Mouse (Mus musculus): ENCODE results near the gene Lsg1. TPM values are rescaled to one million over a fixed set of nuclear protein-coding genes. Genes with fewer than 3 reads are reported as not detected.

Lsg1 gene
- polyA plus RNA-seq, 1 experiment = 0.39 TPM

DNA sequence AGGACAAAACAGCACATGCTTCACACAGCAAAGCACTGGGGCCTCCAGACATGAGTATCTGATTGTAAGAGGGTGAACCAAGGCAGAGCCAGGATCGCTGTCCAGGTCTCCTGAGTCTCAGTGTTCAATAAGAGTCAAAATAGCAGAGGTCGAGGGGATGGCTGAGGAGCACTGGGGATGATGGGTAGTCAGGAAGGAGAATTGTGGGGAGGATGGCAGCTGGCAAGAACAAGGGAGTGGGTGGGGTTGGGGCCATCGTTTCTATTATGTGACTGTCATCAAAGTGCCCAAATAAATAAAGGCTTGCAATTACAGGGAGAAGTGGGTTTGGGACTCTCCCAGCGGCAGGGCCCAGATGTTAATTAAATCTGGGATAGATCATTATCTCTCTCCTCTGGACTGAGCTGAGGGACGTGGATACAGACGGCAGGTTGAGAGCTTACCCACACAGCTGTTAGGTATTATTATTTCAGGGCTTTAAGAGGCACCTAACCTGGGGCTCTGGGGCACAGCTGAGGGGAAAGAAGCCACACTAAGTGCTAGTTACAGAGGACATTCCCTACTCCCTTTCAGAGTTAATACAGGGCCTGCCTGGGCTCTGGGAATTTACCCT is 27.4 kb upstream of the Lsg1 start:
- Histone ChIP-seq H3K4me3 (replicated peaks) (no peak overlapping the region), H3K27me3 (ENCODE audit: control insufficient read depth) (no peaks in the 10 kb centered on the region), H3K4me1 (ENCODE audit: control insufficient read depth) (no peaks in the 10 kb centered on the region), H3K9me3 (ENCODE audit: control insufficient read depth, low read length) (no peaks in the 10 kb centered on the region), H3K36me3 (ENCODE audit: control insufficient read depth) (no peaks in the 10 kb centered on the region)
- no peak for TF ChIP-seq GATA1 (IDR thresholded peaks at IDR 0.05; ENCODE audit: low read length)
- no peak for TF ChIP-seq TAL1 (IDR thresholded peaks at IDR 0.05; ENCODE audit: low read length)

DNA sequence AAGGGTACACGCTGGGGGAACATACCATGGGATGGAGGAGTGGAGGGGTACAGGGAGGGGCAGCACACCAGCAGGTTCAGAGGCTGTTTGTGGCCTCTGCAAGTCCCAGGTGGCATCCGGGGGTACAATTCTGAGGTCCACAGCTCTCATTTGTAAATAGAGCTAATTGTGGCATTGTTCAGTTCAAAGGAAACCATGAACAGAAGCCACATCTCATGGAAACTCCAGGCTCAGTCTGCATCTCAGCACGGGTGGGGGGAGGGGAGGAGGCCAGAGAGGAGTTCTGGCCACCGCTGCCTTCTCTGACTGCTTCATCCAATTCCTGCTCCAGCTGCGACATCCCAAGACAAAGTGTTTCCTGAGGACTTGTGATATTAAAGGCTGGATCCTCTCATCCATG is 26.7 kb upstream of the Lsg1 start:
- TF ChIP-seq GATA1 (IDR thresholded peaks at IDR 0.05; ENCODE audit: low read length) (no peak), TAL1 (IDR thresholded peaks at IDR 0.05; ENCODE audit: low read length) (no peak)
- Histone ChIP-seq H3K4me3 (replicated peaks) (no peak overlapping the region), H3K4me1 (ENCODE audit: control insufficient read depth) (no peaks in the 10 kb centered on the region), H3K27me3 (ENCODE audit: control insufficient read depth) (no peaks in the 10 kb centered on the region), H3K9me3 (ENCODE audit: control insufficient read depth, low read length) (no peaks in the 10 kb centered on the region), H3K36me3 (ENCODE audit: control insufficient read depth) (no peaks in the 10 kb centered on the region)

DNA sequence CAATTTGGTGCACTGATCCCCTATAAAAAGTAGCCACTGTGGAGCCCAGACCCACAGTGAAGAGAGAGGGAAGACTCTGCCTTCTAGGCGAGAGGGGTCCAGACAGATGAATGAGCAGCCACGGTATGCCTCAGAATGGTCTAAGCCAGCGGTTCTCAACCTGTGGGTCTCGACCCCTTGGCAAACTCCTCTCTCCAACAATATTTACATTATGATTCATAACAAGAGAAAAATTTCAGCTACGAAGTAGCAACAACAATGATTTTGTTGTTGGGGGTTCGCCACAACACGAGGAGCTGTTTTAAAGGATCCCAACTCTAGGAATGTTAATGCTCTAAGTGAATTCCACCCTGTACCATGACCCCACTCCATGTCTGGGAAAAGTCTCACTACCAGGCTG is 25.7 kb upstream of the Lsg1 start:
- no peaks in the 10 kb centered on the region for H3K27me3 ChIP-seq (ENCODE audit: control insufficient read depth)
- H3K36me3 ChIP-seq (ENCODE audit: control insufficient read depth) = no peaks in the 10 kb centered on the region
- H3K4me1 ChIP-seq (ENCODE audit: control insufficient read depth) = no peaks in the 10 kb centered on the region
- no peak for TF ChIP-seq TAL1 (IDR thresholded peaks at IDR 0.05; ENCODE audit: low read length)
- TF ChIP-seq GATA1 (IDR thresholded peaks at IDR 0.05; ENCODE audit: low read length) = no peak
- H3K4me3 ChIP-seq (replicated peaks) = no peak overlapping the region
- no peaks in the 10 kb centered on the region for H3K9me3 ChIP-seq (ENCODE audit: control insufficient read depth, low read length)

DNA sequence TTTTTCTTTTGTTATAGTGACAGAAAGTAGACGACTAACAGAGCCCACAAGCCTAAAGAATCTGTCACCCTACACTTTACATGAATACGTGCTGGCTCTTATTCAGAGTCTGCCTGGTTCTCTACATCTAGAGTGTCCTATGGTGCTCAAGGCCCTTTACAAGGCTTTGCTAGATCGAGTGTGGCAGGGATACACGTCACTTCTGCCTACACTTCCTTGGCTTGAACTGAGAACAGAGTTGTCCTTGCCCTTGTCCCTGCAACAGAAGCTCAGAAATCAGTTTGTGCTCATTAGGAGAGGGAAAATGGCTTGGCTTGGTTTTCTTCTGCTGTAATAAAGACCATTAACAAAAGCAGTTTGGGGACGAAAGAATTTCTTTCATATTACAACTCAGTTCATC is 23.9 kb upstream of the Lsg1 start:
- H3K9me3 ChIP-seq (ENCODE audit: control insufficient read depth, low read length) = no peaks in the 10 kb centered on the region
- H3K4me3 ChIP-seq (replicated peaks) = no peak overlapping the region
- no peak for TF ChIP-seq TAL1 (IDR thresholded peaks at IDR 0.05; ENCODE audit: low read length)
- TF ChIP-seq GATA1 (IDR thresholded peaks at IDR 0.05; ENCODE audit: low read length) = no peak
- no peaks in the 10 kb centered on the region for H3K4me1 ChIP-seq (ENCODE audit: control insufficient read depth)
- H3K36me3 ChIP-seq (ENCODE audit: control insufficient read depth) = no peaks in the 10 kb centered on the region
- H3K27me3 ChIP-seq (ENCODE audit: control insufficient read depth) = no peaks in the 10 kb centered on the region

DNA sequence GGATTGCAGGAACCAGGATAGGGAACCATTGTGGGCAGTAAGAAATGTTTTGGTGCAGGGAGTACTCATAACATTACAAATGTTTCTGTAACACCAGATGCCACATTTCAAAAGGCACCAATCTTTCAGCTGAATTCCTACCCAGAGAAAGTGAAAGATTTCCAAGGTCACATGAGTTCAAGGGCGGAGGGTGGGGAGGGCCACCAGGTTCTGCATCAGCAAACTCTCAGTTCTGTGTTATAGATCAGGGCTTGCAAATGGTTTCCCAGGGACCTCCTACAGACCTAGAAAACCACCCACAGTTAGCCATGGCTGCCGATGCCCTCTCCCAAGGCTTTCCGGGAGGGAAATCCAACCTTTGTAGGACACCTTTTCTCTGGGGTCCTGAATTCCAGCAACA is 20.5 kb upstream of the Lsg1 start:
- Histone ChIP-seq H3K9me3 (ENCODE audit: control insufficient read depth, low read length) (no peaks in the 10 kb centered on the region), H3K4me3 (replicated peaks) (no peak overlapping the region), H3K27me3 (ENCODE audit: control insufficient read depth) (peaks cover 7% of the 10 kb centered on the region), H3K36me3 (ENCODE audit: control insufficient read depth) (no peaks in the 10 kb centered on the region), H3K4me1 (ENCODE audit: control insufficient read depth) (no peaks in the 10 kb centered on the region)
- TF ChIP-seq GATA1 (IDR thresholded peaks at IDR 0.05; ENCODE audit: low read length) (no peak), TAL1 (IDR thresholded peaks at IDR 0.05; ENCODE audit: low read length) (no peak)

DNA sequence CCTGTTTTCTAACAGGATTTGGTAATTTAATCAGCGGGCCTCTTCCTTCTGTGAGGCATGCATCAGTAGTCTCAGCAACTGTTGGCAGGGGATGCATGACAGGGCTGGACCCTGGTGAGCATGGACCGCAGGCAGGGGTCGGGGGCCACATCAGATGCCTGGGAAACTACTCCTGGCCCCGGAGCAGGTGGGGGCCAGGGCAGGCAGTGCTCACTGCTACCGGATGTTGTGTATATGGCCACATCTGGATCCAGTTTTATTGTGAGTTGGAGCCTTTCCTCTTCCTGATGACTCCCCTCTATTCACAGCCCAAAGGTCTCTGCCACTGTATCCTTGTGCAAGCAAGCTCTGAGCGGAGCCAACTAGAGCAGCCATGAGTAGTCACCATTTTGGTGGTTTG is 18.1 kb upstream of the Lsg1 start:
- no peaks in the 10 kb centered on the region for H3K36me3 ChIP-seq (ENCODE audit: control insufficient read depth)
- no peak overlapping the region for H3K4me3 ChIP-seq (replicated peaks)
- H3K4me1 ChIP-seq (ENCODE audit: control insufficient read depth) = peaks cover 3% of the 10 kb centered on the region
- H3K27me3 ChIP-seq (ENCODE audit: control insufficient read depth) = peaks cover 31% of the 10 kb centered on the region
- TF ChIP-seq TAL1 (IDR thresholded peaks at IDR 0.05; ENCODE audit: low read length) = no peak
- no peak for TF ChIP-seq GATA1 (IDR thresholded peaks at IDR 0.05; ENCODE audit: low read length)
- peaks cover 4% of the 10 kb centered on the region; the same call in 1 of the 2 replicates for H3K9me3 ChIP-seq (ENCODE audit: control insufficient read depth, low read length)

DNA sequence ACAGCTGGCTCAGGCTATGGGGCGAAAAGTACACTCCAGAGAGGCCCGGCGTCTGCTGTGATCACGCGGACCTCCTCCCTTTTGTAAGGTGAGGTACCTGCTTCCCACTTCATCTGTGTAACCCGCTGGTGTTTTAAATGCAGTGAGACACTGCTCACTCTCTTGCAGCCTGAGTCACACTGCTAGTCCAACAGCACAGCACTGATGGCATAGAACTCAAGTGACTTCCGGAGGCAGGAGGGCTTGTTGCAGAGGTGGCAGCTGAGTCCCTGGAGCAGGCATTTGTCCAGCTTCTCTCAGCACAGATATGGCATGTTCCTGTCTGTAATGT is 17.4 kb upstream of the Lsg1 start:
- TF ChIP-seq GATA1 (IDR thresholded peaks at IDR 0.05; ENCODE audit: low read length) = no peak
- no peak for TF ChIP-seq TAL1 (IDR thresholded peaks at IDR 0.05; ENCODE audit: low read length)
- Histone ChIP-seq H3K4me1 (ENCODE audit: control insufficient read depth) (peaks cover 3% of the 10 kb centered on the region), H3K9me3 (ENCODE audit: control insufficient read depth, low read length) (peaks cover 4% of the 10 kb centered on the region; the same call in 1 of the 2 replicates), H3K27me3 (ENCODE audit: control insufficient read depth) (peaks cover 38% of the 10 kb centered on the region), H3K4me3 (replicated peaks) (no peak overlapping the region), H3K36me3 (ENCODE audit: control insufficient read depth) (no peaks in the 10 kb centered on the region)

DNA sequence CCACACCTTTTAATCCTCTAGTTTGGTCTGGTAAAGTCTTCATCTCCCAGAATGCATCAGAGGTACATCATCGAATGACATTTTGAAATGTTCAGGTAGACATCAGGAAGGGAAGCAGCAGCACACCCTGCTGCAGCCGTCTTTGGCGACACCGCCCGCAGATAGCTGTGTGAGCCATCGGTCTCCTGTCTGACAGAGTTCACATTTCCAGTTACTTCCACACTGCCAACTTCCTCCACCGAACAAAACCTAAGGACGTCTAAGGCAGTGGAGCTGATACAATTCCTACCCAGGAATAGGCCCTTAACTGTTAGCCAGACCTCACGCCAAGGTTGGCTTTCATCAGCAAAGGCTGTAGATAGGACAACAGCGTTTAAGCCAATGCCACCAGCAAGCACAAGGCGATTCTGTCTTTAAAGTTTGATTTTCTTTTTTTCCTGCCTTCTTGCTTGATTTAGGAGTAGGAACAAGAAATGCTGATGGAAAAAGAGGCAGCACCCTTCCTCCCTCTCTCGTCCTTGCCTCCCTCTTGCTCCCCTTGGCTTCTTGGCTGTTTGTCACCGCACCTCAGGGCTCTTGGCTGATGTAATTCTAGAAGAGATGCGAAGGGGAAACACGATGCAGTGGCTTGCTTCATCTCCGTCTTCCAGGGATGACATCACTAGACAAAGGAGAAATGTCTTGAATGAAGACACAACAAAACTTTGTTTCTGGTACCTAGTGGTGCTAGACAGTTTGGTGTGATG is 16.8 kb upstream of the Lsg1 start:
- H3K36me3 ChIP-seq (ENCODE audit: control insufficient read depth) = no peaks in the 10 kb centered on the region
- no peak overlapping the region for H3K4me3 ChIP-seq (replicated peaks)
- TF ChIP-seq GATA1 (IDR thresholded peaks at IDR 0.05; ENCODE audit: low read length) (no peak), TAL1 (IDR thresholded peaks at IDR 0.05; ENCODE audit: low read length) (no peak)
- H3K27me3 ChIP-seq (ENCODE audit: control insufficient read depth) = peaks cover 44% of the 10 kb centered on the region
- peaks cover 7% of the 10 kb centered on the region; the same call in 1 of the 2 replicates for H3K9me3 ChIP-seq (ENCODE audit: control insufficient read depth, low read length)
- H3K4me1 ChIP-seq (ENCODE audit: control insufficient read depth) = peaks cover 6% of the 10 kb centered on the region

DNA sequence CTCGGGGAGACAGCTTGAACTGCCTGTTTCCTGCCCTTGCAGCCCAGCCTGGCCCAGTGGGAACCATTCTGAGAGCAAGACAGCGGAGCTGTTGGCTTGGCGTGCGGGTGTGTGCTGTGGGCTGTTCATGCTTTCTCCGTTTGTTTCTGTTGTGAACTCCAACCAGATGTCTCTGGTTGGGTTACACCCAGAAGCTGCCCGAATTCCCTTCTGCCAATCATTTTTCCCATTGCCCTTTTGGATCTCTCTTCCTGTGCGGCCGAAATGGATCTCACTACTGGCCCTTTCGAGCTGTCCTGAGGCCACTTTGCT is 16.1 kb upstream of the Lsg1 start:
- no peak for TF ChIP-seq TAL1 (IDR thresholded peaks at IDR 0.05; ENCODE audit: low read length)
- TF ChIP-seq GATA1 (IDR thresholded peaks at IDR 0.05; ENCODE audit: low read length) = no peak
- Histone ChIP-seq H3K4me3 (replicated peaks) (no peak overlapping the region), H3K4me1 (ENCODE audit: control insufficient read depth) (peaks cover 6% of the 10 kb centered on the region), H3K9me3 (ENCODE audit: control insufficient read depth, low read length) (peaks cover 7% of the 10 kb centered on the region; the same call in 1 of the 2 replicates), H3K36me3 (ENCODE audit: control insufficient read depth) (no peaks in the 10 kb centered on the region), H3K27me3 (ENCODE audit: control insufficient read depth) (peaks cover 50% of the 10 kb centered on the region)

All from erythroblast, embryonic 14.5 days (primary cell).